Mouse (Mus musculus) ovary, postnatal 36 days (tissue): ENCODE results near the gene Ahcyl2.
"Not testable (repeated sequence)": the region's sequence is repeated elsewhere in the genome, so short reads cannot be mapped to it uniquely, and the experiment has no call there.

Source experiments
- DNase-seq: peaks from one replicate; pipeline ENCODE4 v3.0.0; 2022; ENCODE audit warnings: low spot score, mixed read lengths

The Ahcyl2 gene

DNA sequence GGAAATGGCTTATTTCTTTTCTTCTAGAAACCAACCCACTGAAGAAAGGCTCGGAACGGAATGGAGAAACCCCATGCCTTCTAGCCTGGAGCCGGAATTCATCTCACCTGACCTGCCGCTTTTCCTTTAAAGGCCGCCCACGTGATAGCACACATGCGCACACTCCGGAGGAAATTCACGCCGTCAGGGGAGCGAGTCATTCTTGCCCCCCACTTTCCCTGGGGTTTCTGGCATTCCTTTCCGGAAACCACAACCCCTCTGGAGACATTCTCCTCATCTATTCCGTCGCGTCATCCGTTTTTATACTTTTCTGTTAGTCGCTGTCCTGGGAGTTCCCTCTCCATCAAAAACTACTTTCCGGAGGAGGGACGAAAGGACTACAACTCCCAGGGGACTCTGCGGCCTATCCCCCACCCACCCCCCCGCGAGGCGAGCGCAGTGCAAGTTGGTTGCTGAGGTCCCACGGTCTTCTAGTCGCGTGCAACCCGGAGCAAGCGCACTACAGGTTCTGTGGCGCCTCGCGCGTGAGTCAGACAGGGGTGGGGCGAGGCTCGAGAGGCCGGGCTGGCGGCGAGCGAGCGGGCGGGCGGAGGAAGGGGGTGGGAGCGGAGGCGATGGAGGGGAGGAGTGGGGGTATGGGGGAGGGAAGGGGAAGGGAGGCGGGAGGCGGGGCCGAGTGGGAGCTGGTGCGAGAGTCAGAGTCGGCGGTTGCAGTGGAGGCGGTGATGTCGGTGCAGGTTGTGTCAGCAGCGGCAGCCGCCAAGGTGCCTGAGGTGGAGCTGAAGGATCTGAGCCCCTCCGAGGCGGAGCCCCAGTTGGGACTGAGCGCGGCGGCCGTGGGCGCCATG, at the start of gene Ahcyl2:
TSS of gene Ahcyl2 (plus strand) at position 199 of the 848 bp plus-strand sequence.
- peak; percentile 96 for DNase-seq

DNA sequence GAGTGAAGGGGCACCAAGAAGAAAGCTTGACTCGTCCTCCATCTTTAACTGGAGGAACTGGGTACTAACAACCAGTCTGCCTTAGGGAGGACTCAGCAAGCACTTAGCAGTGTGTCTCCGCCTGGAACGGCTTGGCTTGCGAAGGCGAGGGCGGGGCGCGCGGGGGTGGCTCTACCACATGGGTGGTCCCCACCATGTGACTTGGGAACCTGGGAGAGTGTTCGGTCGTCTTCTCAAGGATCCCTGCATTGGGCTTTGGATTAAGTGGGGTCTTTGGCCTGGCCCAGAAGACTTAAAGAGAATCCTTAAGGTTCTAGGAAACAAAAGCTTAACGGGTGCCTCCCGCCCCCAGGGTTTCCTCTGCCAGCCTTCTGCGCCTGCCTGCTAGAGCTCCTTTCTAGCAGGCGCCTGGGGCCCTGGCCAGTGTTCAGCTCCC, 48.9 kb upstream of the Ahcyl2 start:
- DNase-seq, result peak; percentile 75

DNA sequence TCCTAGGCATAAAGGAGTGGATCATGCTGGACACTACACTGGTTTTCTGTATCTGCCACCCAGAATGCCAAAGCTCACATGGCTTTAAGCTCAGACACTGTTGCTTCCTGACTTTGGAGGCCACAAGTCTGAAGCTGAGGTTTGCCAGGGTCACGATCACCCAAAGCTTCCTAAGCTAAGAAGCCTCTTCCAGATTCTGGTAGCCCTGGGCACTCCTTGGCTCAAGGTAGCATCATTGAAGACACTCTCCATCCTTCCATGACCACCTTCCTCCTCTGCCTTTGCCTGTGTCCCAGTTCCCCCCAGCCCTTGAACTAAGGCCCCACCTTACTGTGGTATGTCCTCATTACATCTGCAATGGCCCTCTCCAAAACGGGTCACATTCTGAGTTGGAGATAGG, 45.9 kb upstream of the Ahcyl2 start:
- DNase-seq, result no peak

DNA sequence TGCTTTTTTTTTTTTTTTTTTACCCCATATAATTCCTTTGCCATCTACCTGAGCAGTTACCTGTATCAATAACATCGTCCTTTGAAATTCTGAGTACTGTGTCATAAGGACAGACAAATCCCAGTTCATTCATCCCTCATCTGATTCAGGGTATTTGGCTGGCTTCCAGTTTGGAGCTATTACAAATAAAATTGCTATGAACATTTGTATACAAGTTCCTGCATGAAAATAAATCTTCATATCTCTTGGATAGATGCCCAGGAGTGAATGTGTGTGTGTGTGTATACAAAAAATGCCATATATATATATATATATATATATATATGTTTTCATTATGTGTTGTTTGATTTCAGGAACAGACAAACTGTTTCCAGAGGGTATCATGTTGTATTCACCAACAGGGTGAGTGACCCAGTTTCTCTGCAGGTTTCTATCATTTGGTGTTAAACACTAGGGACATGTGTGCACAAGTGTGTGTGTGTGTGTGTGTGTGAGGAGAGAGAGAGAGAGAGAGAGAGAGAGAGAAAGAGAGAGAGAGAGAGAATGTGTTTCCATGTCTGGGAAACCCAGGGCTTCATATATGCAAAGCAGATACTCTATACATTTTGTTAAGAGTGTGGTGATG, 41.1 kb upstream of the Ahcyl2 start:
- no peak for DNase-seq

DNA sequence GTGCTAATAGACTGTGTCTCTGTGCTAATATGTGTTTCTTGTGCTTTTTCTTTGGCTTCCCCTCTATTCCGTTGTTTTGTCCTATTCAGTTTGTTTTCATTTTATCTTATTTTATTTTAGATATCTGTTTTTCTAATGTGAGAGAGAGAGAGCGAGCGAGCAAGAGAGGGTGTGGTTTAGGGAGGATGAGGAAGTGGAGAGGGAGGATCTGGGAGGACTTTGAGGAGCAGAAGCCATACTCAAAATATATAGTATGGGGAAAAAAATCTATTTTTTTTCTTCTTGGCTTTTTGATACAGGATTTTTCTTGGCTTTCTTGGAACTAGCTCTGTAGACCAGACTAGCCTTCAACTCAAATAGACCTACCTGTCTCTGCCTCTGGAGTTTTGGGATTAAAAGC, 39.8 kb upstream of the Ahcyl2 start:
- no peak for DNase-seq

DNA sequence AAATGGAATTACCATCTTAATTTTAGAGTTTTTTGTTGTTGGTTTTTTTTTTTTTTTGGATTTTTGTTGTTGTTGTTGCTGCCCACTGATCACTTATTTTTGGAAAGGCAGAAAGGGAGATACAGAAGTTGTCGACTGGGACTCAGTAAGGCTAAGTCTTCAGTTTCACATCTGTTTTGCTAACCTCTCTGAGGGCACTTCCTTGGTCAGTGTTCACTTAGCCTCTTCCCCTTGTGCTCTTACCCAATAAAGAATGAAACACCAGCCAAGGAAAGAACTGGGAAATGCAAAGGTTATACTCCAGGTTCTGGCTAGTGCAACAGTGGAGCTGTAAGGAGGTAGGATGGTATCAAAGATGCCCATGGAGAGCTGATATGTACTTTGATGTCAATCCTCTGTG, 38.3 kb upstream of the Ahcyl2 start:
- no peak for DNase-seq

DNA sequence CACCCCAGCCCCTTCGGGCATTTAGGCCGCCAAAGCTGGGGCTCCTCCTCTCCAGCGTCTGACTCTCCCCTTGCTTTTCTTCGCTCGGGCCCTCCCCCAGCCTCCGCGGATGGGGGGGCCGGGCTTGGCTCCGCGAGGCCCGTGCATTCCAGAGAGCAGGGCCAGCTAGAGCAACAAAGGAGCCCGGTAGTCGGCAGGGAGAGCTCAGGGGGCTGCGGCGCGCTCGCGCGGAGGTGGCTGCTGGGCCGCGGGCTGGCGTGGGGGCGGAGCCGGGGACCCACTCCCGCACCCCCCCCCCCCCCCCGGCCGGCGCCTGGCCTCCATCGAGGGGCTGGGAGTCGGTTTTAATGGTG, 32.5 kb upstream of the Ahcyl2 start, which contains the start of gene Smo:
TSS of gene Smo (plus strand) at position 168 of the 353 bp plus-strand sequence.
- peak; percentile 88 for DNase-seq

DNA sequence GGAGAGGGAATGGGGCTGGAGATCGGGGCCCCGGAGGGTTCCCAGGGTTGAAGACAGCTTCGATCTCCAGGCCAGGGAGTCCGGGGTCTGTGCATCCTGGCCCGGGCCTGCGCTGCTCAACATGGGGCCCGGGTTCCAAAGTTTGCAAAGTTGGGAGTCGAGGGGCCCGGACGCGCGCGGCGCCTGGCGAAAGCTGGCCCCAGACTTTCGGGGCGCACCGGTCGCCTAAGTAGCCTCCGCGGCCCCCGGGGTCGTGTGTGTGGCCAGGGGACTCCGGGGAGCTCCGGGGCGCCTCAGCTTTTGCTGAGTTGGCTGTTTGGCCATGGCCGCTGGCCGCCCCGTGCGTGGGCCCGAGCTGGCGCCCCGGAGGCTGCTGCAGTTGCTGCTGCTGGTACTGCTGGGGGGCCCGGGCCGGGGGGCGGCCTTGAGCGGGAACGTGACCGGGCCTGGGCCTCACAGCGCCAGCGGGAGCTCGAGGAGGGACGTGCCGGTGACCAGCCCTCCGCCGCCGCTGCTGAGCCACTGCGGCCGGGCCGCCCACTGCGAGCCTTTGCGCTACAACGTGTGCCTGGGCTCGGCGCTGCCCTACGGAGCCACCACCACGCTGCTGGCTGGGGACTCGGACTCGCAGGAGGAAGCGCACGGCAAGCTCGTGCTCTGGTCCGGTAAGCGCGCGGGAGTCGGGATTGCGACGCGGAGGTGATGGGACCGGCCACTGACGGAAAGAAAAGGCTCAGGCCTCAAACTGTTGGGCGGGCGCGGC, 31.9 kb upstream of the Ahcyl2 start:
- peak; percentile 70 for DNase-seq

DNA sequence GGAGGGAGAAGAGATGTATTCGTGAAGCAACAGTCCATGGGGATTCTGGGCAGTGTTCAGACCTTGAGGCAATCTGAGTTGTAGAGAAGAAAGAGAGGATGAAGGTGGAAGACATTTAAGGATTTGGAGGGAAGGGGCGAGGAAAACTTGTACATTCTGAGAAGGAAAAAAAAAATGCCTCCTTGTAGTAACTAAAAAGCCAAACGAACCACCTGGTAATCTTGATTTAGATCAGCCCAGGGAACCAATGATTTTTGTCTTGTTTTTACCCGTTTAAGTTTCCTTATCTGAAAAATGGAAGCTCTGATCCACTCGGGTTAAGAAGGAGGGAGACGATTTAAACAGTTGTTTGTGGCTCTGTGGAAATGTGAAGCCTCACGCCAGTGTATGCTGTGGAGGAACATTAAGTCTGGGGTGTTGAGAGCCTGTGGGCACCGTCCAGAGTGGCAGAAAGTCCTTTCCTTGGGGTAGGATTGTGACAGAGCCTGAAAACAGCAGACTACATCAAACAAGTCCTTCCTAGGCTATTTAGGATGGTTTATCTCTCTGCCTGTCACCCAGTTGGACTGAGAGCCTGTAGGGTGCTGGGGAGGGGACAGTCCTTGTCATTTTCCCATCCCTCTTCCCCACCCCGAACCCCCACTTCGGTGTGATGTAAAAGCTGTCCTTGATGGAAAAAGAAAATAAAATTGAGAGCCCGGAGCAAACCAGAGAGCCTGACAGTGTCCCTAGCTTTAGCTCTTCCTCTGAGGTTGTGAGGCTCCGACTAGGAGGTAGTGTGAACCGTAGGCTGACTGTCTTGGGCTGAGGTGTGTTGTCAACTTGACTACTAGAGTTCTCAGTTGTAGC, 31.0 kb upstream of the Ahcyl2 start:
- no peak for DNase-seq

DNA sequence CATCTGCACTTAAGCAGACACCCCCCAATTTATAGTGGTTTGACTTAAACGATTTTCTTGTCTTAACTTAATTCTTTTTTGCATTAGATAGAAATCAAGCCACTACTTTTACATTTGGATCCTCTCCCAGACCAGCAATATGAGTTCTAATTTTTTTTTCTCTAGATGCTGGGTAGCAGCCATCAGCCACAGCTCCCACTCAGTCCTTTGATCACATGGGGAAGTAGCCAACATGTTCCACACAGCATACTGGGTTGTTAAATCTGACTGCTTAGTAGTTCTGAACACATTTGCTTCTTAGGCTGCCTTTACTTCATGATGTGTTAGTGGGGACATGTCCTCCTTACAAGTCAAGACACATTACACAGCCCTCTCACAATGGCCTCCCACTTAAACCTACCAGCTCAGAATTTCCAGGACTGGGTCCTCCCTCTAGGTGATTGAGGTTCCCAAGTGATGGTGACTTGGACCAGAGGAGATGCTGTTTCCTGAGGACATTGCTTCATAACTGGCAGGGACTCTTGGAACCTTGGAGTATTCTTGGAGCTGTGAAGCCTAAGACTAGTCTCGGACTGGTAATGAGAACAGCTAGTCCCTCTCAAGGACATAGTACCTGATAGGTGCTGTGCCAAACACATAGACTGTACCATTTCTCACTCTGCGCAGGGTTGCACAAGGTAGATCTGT, 16.2 kb upstream of the Ahcyl2 start:
- no peak for DNase-seq

DNA sequence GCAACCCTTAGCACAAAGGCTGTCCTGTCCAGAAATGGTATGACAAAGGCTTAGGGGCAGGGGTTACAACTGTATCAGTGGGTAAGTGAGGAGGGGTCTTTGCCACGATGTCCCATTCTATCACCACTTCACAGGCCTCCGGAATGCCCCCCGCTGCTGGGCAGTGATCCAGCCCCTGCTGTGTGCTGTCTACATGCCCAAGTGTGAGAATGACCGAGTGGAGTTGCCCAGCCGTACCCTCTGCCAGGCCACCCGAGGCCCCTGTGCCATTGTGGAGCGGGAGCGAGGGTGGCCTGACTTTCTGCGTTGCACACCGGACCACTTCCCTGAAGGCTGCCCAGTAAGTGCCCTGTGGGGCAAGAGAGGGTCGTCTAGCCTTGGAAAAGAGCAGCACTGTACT, 14.5 kb upstream of the Ahcyl2 start:
- no peak for DNase-seq

DNA sequence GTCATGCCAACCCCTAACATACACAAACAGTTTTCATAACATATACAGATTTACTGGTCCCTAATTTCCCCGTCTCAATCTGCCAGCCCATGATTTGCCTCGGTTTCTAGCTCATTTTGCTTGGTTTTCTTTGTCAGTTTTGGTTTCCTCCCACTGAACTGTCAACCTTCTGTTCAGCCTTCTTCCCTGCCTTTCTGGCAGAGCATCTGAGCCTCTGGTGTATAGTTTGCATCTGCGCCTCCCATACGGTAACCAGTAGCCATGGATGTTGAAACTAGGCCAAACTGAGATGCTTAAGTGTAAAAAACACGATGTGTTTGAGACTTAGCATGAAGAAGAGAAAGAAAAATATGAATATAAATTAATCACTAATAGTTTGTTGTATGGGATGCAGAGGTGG, 11.8 kb upstream of the Ahcyl2 start:
- no peak for DNase-seq

DNA sequence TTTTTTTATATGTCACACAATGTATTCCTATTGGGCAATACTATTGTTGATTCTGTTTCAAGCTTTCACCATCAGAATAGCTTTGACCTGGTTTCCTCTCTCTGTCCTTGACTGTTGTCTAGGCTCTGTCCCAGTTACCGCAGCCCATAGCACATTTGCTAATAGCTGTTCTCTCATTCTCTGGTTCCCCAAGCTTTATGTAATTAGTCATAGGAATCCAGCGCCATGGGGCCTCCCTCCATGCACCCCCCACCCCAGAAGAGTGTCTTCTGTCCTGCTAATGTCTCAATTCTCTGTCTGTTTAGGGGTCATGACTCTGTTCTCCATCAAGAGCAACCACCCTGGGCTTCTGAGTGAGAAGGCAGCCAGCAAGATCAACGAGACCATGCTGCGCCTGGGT, 11.3 kb upstream of the Ahcyl2 start:
- DNase-seq, result no peak

DNA sequence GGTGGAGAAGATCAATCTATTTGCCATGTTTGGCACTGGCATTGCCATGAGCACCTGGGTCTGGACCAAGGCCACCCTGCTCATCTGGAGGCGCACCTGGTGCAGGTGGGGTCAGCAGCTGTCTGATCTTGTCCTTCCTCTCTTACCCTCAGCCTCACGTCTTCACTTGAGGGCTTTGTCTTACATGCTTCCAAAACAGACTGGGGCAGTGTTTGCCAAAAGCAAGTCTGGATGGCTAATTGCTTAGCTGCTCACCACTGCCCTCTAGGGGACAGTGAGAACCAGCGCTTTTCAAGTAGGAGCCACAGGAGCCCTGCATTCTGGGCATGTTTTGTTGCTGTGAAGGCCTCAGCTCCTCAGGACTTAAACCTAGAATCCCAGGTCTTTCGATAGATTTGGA, 9.4 kb upstream of the Ahcyl2 start:
- peak; percentile 54 for DNase-seq

DNA sequence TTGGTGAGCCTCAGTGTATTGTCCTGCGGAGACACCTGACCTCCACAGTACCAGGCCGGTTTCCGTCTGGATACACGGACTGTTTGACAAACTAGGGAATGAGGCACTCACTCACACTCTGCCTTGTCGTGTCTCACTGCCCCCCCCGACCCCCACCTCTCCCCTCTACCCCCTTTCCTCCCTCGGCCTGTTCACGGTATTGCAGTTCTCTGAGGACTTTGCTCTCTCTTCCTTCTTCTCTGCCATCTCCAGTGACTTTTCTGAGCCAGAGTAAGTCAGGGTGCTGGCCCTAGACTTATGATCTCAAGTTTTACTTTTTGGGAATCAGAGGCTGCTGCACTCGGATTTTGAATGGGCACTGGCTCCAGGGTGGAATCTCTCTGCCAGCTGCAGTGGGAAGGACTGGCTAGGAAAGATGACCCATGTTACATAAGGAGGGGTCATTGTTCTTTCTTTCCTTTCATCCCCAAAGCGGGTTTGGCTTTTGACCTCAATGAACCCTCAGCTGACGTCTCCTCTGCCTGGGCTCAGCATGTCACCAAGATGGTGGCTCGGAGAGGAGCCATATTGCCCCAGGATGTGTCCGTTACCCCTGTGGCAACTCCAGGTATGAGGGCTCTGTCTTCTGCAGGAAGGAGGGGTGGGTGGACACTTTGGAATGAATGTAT, 8.7 kb upstream of the Ahcyl2 start:
- no peak for DNase-seq

DNA sequence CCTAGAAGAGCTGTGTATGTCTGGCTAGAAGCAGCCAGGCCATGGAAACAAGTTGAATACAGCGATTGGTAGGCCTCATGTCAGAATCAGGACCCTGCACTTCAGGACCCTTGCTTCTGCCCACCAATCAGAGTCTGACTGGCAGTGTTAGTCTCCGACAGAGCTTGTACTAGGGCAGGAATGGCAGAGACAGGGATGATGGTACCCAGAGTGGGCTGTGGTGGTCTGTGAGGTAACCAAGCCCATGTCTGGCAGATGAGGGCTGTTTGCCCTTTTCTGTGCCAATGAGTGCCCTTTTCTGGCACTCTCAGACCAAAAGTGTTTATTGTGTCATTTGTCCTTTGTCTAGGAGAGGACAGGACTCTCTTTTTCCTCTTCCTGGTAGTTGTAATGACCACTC, 7.4 kb upstream of the Ahcyl2 start:
- not testable (repeated sequence) for DNase-seq

DNA sequence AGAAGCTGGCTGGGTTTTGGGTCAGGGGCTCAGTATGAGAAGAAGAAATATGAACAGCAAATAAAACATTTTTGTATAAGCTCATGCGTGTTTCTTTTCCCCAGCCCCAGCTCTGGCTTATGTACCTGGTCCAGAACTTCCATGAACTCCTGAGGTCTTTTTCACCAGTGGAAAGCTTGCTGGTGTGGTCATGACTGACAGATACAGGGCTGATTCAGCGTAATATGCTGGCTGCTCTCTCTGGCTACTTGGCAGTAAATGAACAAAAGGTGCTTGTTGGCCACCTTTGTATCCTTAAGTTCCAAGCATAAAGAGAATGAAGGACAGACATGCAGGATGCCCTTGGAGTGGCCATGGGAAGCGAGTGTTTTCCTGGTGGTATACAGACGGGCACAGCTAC, 6.5 kb upstream of the Ahcyl2 start:
- DNase-seq, result no peak

DNA sequence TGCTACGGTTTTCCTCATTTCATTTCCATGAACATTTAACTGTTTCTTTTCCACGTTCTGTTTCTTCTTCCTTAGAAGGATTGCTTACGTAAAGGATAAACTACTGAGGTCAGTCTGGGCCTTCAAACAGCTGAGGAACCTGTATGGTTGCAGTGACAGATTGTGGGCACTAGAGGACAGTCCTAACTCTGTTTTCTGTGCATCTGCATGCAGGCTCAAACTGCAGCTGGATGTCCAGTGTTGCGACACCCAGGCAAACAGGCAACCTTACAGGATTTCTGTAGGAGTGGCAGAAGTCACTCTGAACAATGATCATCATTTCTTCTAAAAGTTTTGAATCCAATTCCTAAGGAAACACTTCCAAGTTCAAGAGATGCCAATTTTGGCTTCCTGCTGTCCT, 5.3 kb upstream of the Ahcyl2 start:
- no peak for DNase-seq

DNA sequence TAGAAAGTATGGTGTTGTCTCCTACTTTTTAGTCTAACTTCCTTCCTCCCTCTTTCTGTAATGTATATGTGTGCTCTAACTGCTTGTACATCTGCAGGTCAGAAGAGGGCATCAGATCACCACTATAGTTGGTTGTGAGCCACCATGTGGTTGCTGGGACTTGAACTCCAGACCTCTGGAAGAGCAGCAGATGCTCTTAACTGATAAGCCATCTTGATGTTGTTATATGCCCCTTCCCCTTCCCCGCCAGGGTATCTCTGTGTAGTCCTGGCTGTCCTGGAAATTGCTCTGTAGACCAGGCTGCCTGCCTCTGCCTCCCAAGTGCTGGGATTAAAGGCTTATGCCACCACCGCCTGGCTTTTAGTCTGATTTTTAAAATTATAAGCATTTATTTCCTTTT, 937 bp upstream of the Ahcyl2 start:
- DNase-seq, result no peak

DNA sequence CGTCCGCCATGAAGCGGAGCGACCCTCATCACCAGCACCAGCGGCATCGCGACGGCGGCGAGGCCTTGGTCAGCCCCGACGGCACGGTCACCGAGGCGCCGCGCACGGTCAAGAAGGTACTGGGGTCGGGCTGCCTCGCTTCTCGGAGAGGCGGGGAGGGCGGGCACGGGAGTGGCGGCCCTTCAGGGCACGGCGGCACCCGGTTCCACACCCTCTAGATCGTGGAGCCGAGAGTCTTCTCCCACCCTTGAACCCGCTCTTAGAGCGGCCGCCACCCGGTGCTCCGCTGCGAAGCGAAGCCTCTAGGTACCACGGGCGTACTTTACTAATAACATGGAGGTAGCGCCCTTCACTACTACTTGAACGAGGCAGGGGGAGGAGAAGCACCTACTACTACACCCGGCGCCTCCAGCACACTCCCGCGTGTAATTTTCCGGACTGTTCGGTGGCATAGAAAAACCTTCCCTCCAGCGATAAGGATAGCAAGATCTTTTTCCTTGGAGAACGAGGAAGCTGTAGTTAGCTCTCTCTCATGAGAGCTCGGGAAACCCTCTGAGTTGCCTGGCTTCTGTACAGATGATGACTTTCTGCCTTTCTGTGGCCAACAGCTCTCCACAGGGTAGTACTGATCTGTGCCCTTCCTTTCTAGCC, 1.1 kb downstream of the Ahcyl2 start:
- peak; percentile 56 for DNase-seq
